In the genomic region with DNA sequence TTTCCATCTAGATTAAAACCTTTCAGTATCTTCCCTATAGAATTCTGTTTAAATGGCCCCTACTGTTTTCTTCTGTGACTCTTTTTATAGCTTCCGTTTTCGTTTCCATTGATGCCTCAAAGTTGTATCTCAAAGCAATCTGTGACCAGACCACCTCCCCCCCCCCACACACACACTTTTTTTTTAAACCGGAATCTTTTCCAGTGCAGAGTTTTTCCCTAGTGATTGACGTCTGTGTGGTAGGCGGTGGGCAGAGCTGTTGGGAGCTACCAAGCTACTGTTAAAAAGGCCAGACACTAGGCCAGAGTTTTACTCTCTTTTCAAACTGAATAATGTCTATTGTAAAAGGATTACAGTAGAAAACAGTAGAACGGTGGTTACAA, we compare ENCODE assay signal across 8 mouse cellular contexts. TPM values are rescaled to one million over a fixed set of nuclear protein-coding genes. Genes with fewer than 3 reads are reported as not detected.
DNase-seq lines count a peak whose midpoint lies in the region; ATAC-seq lines count a peak whose summit lies in the region.

No protein-coding gene starts in this region.

- H3K4me1 ChIP-seq in kidney, embryonic 16.5 days (ENCODE audit: insufficient read depth, low read length), result peaks cover 66% of the 10 kb centered on the region
- peaks cover 64% of the 10 kb centered on the region for H3K4me1 ChIP-seq in hindbrain, embryonic 13.5 days (replicated peaks)
- peaks cover 40% of the 10 kb centered on the region for H3K4me1 ChIP-seq in midbrain, embryonic 16.5 days (ENCODE audit: control insufficient read depth, insufficient read depth, low read length)

- WGBS in kidney, embryonic 16.5 days, result 9% methylated on average over 6 of the region's 6 CpGs
- 5% methylated on average over 6 of the region's 6 CpGs for WGBS in hindbrain, embryonic 13.5 days
- 0% methylated on average over 6 of the region's 6 CpGs for whole genome bisulfite sequencing in midbrain, embryonic 16.5 days

- no peaks in the 10 kb centered on the region for H3K27me3 ChIP-seq in kidney, embryonic 16.5 days (ENCODE audit: insufficient read depth, low read length)
- no peaks in the 10 kb centered on the region for H3K27me3 ChIP-seq in hindbrain, embryonic 13.5 days
- H3K27me3 ChIP-seq in midbrain, embryonic 16.5 days (ENCODE audit: control insufficient read depth, insufficient read depth, low read depth, low read length), result no peaks in the 10 kb centered on the region

- H3K4me3 ChIP-seq in kidney, embryonic 16.5 days (ENCODE audit: low read length), result peak overlapping the region; percentile 79
- peak overlapping the region; percentile 98 for H3K4me3 ChIP-seq in hindbrain, embryonic 13.5 days
- H3K4me3 ChIP-seq in midbrain, embryonic 16.5 days (ENCODE audit: low read depth, low read length), result peak overlapping the region; percentile 97

- no peak for DNase-seq in kidney, postnatal 25 days
- peak; percentile 52 for DNase-seq in R1 (ENCODE audit: low read depth, low spot score)
- no peak for DNase-seq in adrenal gland, postnatal 10 days
- no peak for DNase-seq in adrenal gland, adult 2 months
- no peak for DNase-seq in kidney, postnatal 14 days

- H3K4me2 ChIP-seq in kidney, embryonic 16.5 days (replicated peaks; ENCODE audit: low read depth, low read length), result peak overlapping the region; percentile 86
- H3K4me2 ChIP-seq in hindbrain, embryonic 13.5 days, result peak overlapping the region; percentile 88
- peak overlapping the region; percentile 96 for H3K4me2 ChIP-seq in midbrain, embryonic 16.5 days (ENCODE audit: low read length)

- H3K9me3 ChIP-seq in kidney, embryonic 16.5 days (ENCODE audit: low read length), result no peaks in the 10 kb centered on the region
- H3K9me3 ChIP-seq in hindbrain, embryonic 13.5 days, result no peaks in the 10 kb centered on the region
- H3K9me3 ChIP-seq in midbrain, embryonic 16.5 days (replicated peaks; ENCODE audit: control insufficient read depth, low read length, poor library complexity, severe bottlenecking), result no peaks in the 10 kb centered on the region

- H3K36me3 ChIP-seq in kidney, embryonic 16.5 days (ENCODE audit: insufficient read depth, low read length), result no peaks in the 10 kb centered on the region
- peaks cover 1% of the 10 kb centered on the region for H3K36me3 ChIP-seq in hindbrain, embryonic 13.5 days
- H3K36me3 ChIP-seq in midbrain, embryonic 16.5 days (ENCODE audit: control insufficient read depth, insufficient read depth, low read length), result no peaks in the 10 kb centered on the region

- no peak for ATAC-seq in kidney, embryonic 16.5 days (ENCODE audit: low FRiP score, low TSS enrichment)
- ATAC-seq in hindbrain, embryonic 13.5 days (ENCODE audit: low FRiP score), result no peak
- ATAC-seq in midbrain, embryonic 16.5 days, result no peak

- H3K9ac ChIP-seq in kidney, embryonic 16.5 days (replicated peaks; ENCODE audit: low read length), result peak overlapping the region; percentile 83
- H3K9ac ChIP-seq in hindbrain, embryonic 13.5 days, result peak overlapping the region; percentile 99
- peak overlapping the region; percentile 98 for H3K9ac ChIP-seq in midbrain, embryonic 16.5 days (ENCODE audit: low read depth, low read length)

- peak overlapping the region; percentile 92 for H3K27ac ChIP-seq in kidney, embryonic 16.5 days (ENCODE audit: low read length)
- H3K27ac ChIP-seq in hindbrain, embryonic 13.5 days, result peak overlapping the region; percentile 96
- no peak overlapping the region for H3K27ac ChIP-seq in midbrain, embryonic 16.5 days (ENCODE audit: low read length)

RNA-seq across cellular contexts. Expression of a gene that starts 1.1 kb away (rescaled TPM):
- 45.7 and 69.7 TPM in 2 replicates for polyA plus RNA-seq in kidney, embryonic 16.5 days (2015; fragmentation: Nextera tagmentation; extraction: Ambion mirVana)
- polyA plus RNA-seq in hindbrain, embryonic 13.5 days (2015; fragmentation: Nextera tagmentation; extraction: Ambion mirVana), result 181 and 194 TPM in 2 replicates
- polyA plus RNA-seq in midbrain, embryonic 16.5 days (2015; fragmentation: Nextera tagmentation; extraction: Ambion mirVana), result 286 and 309 TPM in 2 replicates
- total RNA-seq in adrenal gland, postnatal 10 days (2021), result 10 to 100 TPM; 92.8 to 97.5 TPM
- total RNA-seq in adrenal gland, adult 2 months (2021), result 100 to 1,000 TPM; 149 to 153 TPM
- polyA plus RNA-seq in adrenal gland, adult 2 months (2012; rRNA removed), result 179 and 211 TPM in 2 replicates

RNA-seq across cellular contexts. Expression of a gene that starts 30.6 kb away (rescaled TPM):
- 114 and 128 TPM in 2 replicates for polyA plus RNA-seq in kidney, embryonic 16.5 days (2015; fragmentation: Nextera tagmentation; extraction: Ambion mirVana)
- 33.7 and 37.5 TPM in 2 replicates for polyA plus RNA-seq in hindbrain, embryonic 13.5 days (2015; fragmentation: Nextera tagmentation; extraction: Ambion mirVana)
- 22.9 and 28.4 TPM in 2 replicates for polyA plus RNA-seq in midbrain, embryonic 16.5 days (2015; fragmentation: Nextera tagmentation; extraction: Ambion mirVana)
- total RNA-seq in adrenal gland, postnatal 10 days (2021), result 10 to 100 TPM; 16.3 to 27.8 TPM
- 1 to 10 TPM; 6.7 to 8.6 TPM for total RNA-seq in adrenal gland, adult 2 months (2021)
- polyA plus RNA-seq in adrenal gland, adult 2 months (2012; rRNA removed), result 10.0 and 11.5 TPM in 2 replicates

RNA-seq across cellular contexts. Expression of a gene that starts 39.4 kb away (rescaled TPM):
- polyA plus RNA-seq in kidney, embryonic 16.5 days (2015; fragmentation: Nextera tagmentation; extraction: Ambion mirVana), result 14.6 and 17.1 TPM in 2 replicates
- polyA plus RNA-seq in hindbrain, embryonic 13.5 days (2015; fragmentation: Nextera tagmentation; extraction: Ambion mirVana), result 1.5 and 1.9 TPM in 2 replicates
- polyA plus RNA-seq in midbrain, embryonic 16.5 days (2015; fragmentation: Nextera tagmentation; extraction: Ambion mirVana), result 1.1 and 1.8 TPM in 2 replicates
- 10 to 100 TPM; 23.4 to 26.0 TPM for total RNA-seq in adrenal gland, postnatal 10 days (2021)
- 10 to 100 TPM in 1 of 2 experiments, 1 to 10 TPM in 1; 8.9 to 28.6 TPM for total RNA-seq in adrenal gland, adult 2 months (2021)
- polyA plus RNA-seq in adrenal gland, adult 2 months (2012; rRNA removed), result 38.0 and 44.1 TPM in 2 replicates

RNA-seq across cellular contexts. Expression of a gene that starts 55.6 kb away (rescaled TPM):
- 0.37 and 0.78 TPM in 2 replicates for polyA plus RNA-seq in kidney, embryonic 16.5 days (2015; fragmentation: Nextera tagmentation; extraction: Ambion mirVana)
- polyA plus RNA-seq in hindbrain, embryonic 13.5 days (2015; fragmentation: Nextera tagmentation; extraction: Ambion mirVana), result 6.4 and 7.1 TPM in 2 replicates
- polyA plus RNA-seq in midbrain, embryonic 16.5 days (2015; fragmentation: Nextera tagmentation; extraction: Ambion mirVana), result 7.5 and 8.9 TPM in 2 replicates
- 1 to 10 TPM; 3.6 to 5.1 TPM for total RNA-seq in adrenal gland, postnatal 10 days (2021)
- 1 to 10 TPM; 3.8 to 5.1 TPM for total RNA-seq in adrenal gland, adult 2 months (2021)
- 0.46 and 0.92 TPM in 2 replicates for polyA plus RNA-seq in adrenal gland, adult 2 months (2012; rRNA removed)
